Mouse (Mus musculus) urinary bladder, postnatal 4 days (tissue): ENCODE measurements around the gene Sulf2.

Experiments
- DNase-seq, 2 experiments: peaks; one replicate each; pipeline ENCODE4 v3.0.0; 2021 to 2022; ENCODE audit warnings: low spot score in 2 of 2

The Sulf2 gene

GRCm38 (mm10) chr2:166150584-166150983, 4.9 kb downstream of the Sulf2 start:
- DNase-seq: no peak

GRCm38 (mm10) chr2:166149482-166149881, 6.0 kb downstream of the Sulf2 start:
- no peak for DNase-seq

- peak in 1 of 2 experiments; percentile 52 for DNase-seq
Observed at GRCm38 (mm10) chr2:166148672-166149332, 6.7 kb downstream of the Sulf2 start.

- no peak for DNase-seq
Observed at GRCm38 (mm10) chr2:166147930-166148651, 7.4 kb downstream of the Sulf2 start.

GRCm38 (mm10) chr2:166146446-166146845, 9.0 kb downstream of the Sulf2 start:
- no peak for DNase-seq

- DNase-seq: no peak
Observed at GRCm38 (mm10) chr2:166145031-166145430, 10.4 kb downstream of the Sulf2 start.

GRCm38 (mm10) chr2:166143871-166144270, 11.6 kb downstream of the Sulf2 start:
- DNase-seq: no peak

GRCm38 (mm10) chr2:166142561-166143112, 12.8 kb downstream of the Sulf2 start:
- DNase-seq: no peak

GRCm38 (mm10) chr2:166141910-166142309, 13.6 kb downstream of the Sulf2 start:
- no peak for DNase-seq

- no peak for DNase-seq
Observed at GRCm38 (mm10) chr2:166141039-166141438, 14.4 kb downstream of the Sulf2 start.

- peak; percentile 56 to 73 for DNase-seq
Observed at GRCm38 (mm10) chr2:166140427-166140826, 15.0 kb downstream of the Sulf2 start.

- DNase-seq: no peak
Observed at GRCm38 (mm10) chr2:166138308-166138707, 17.2 kb downstream of the Sulf2 start.

GRCm38 (mm10) chr2:166137467-166137866, 18.0 kb downstream of the Sulf2 start:
- no peak for DNase-seq

GRCm38 (mm10) chr2:166135711-166136485, 19.6 kb downstream of the Sulf2 start:
- DNase-seq: no peak

GRCm38 (mm10) chr2:166128756-166129155, 26.7 kb downstream of the Sulf2 start:
- no peak for DNase-seq

GRCm38 (mm10) chr2:166128032-166128431, 27.4 kb downstream of the Sulf2 start:
- no peak for DNase-seq

GRCm38 (mm10) chr2:166126343-166126742, 29.1 kb downstream of the Sulf2 start:
- DNase-seq: no peak

- DNase-seq: no peak
Observed at GRCm38 (mm10) chr2:166125492-166126252, 29.8 kb downstream of the Sulf2 start.

GRCm38 (mm10) chr2:166125033-166125432, 30.4 kb downstream of the Sulf2 start:
- no peak for DNase-seq

- DNase-seq: peak in 1 of 2 experiments; percentile 76
Observed at GRCm38 (mm10) chr2:166122781-166123180, 32.7 kb downstream of the Sulf2 start.

GRCm38 (mm10) chr2:166121681-166122355, 33.6 kb downstream of the Sulf2 start:
- no peak for DNase-seq
